Mouse (Mus musculus): ENCODE data around the gene 4930430F08Rik. TPM values are rescaled to one million over a fixed set of nuclear protein-coding genes. Genes with fewer than 3 reads are reported as not detected.

4930430F08Rik gene
- total RNA-seq, 2 experiments from 2014 or later: 22.8 to 24.8 TPM

- no peak for DNase-seq (ENCODE audit: low spot score in 2 of 2)
- intact Hi-C loops (cut with DNase I): no loop called here
Observed at GRCm38 (mm10) chr10:100524499-100525390, 65.5 kb downstream of the 4930430F08Rik start.

- intact Hi-C loops (cut with DNase I): no loop called here
- no peak for DNase-seq (ENCODE audit: low spot score in 2 of 2)
Observed at GRCm38 (mm10) chr10:100522330-100522729, 67.9 kb downstream of the 4930430F08Rik start.

Other genes starting within 250 kb of the 4930430F08Rik start
- gene Gm4302, start 249.6 kb downstream of the 4930430F08Rik start, total RNA-seq (2021): not detected
- not detected for gene Gm4303, start 244.5 kb downstream of the 4930430F08Rik start, total RNA-seq (2021)
- gene Gm4305, start 239.3 kb downstream of the 4930430F08Rik start, total RNA-seq (2021): not detected
- not detected for gene Gm4307, start 229.1 kb downstream of the 4930430F08Rik start, total RNA-seq (2021)
- gene Gm4312, start 207.9 kb downstream of the 4930430F08Rik start, total RNA-seq (2021): not detected
- 10 to 100 TPM; 11.5 to 16.1 TPM for gene Tmtc3, start 103.1 kb downstream of the 4930430F08Rik start, total RNA-seq (2021)
- 10 to 100 TPM; 15.8 to 15.9 TPM for gene Cep290, start 102.9 kb downstream of the 4930430F08Rik start, total RNA-seq (2021)
- gene 1700017N19Rik, start 61 bp upstream of the 4930430F08Rik start, total RNA-seq (2021): not detected